Mouse (Mus musculus): ENCODE results near the gene Reep3. TPM values are rescaled to one million over a fixed set of nuclear protein-coding genes. Genes with fewer than 3 reads are reported as not detected.
"Not testable (repeated sequence)": the region's sequence is repeated elsewhere in the genome, so short reads cannot be mapped to it uniquely, and the experiment has no call there.

Reep3 gene
- total RNA-seq, 2 experiments from 2014 or later = 22.2 to 22.5 TPM

GRCm38 (mm10) chr10:67025573-67026236 lies 71.0 kb downstream of the Reep3 start:
- intact Hi-C loops (cut with DNase I) = loop anchor here (2.0 kb wide), 2 partner anchors 21 to 23 kb away; no protein-coding TSS in a partner anchor
- DNase-seq = peak; percentile 79 to 83

- DNase-seq = no peak
- intact Hi-C loops (cut with DNase I) = loop anchor here (2.0 kb wide), 1 partner anchor 20 kb away; no protein-coding TSS in a partner anchor
Measured at GRCm38 (mm10) chr10:67024391-67024790, 72.4 kb downstream of the Reep3 start.

GRCm38 (mm10) chr10:67023092-67023491 lies 73.7 kb downstream of the Reep3 start:
- intact Hi-C loops (cut with DNase I) = no loop called here
- no peak for DNase-seq

GRCm38 (mm10) chr10:67021494-67021893 lies 75.3 kb downstream of the Reep3 start:
- intact Hi-C loops (cut with DNase I) = no loop called here
- DNase-seq = no peak

- intact Hi-C loops (cut with DNase I) = no loop called here
- DNase-seq = no peak
Measured at GRCm38 (mm10) chr10:67018875-67019274, 77.9 kb downstream of the Reep3 start.

GRCm38 (mm10) chr10:67017891-67018290 lies 78.9 kb downstream of the Reep3 start:
- no peak for DNase-seq
- intact Hi-C loops (cut with DNase I) = no loop called here

GRCm38 (mm10) chr10:67017315-67017714 lies 79.4 kb downstream of the Reep3 start:
- DNase-seq = no peak
- intact Hi-C loops (cut with DNase I) = no loop called here

- DNase-seq = no peak
- intact Hi-C loops (cut with DNase I) = no loop called here
Measured at GRCm38 (mm10) chr10:67016615-67017278, 80.0 kb downstream of the Reep3 start.

GRCm38 (mm10) chr10:67014746-67015145 lies 82.0 kb downstream of the Reep3 start:
- no peak for DNase-seq
- intact Hi-C loops (cut with DNase I) = no loop called here

- DNase-seq = no peak
- intact Hi-C loops (cut with DNase I) = no loop called here
Measured at GRCm38 (mm10) chr10:67010521-67010920, 86.2 kb downstream of the Reep3 start.

GRCm38 (mm10) chr10:67004527-67005042 lies 92.2 kb downstream of the Reep3 start:
- intact Hi-C loops (cut with DNase I) = loop anchor here (1.0 to 5.0 kb wide), 7 partner anchors 20 to 278 kb away; partner anchors contain the start of genes Jmjd1c and Reep3
- DNase-seq = peak in 1 of 2 experiments; percentile 43

- intact Hi-C loops (cut with DNase I) = loop anchor here (1.0 to 5.0 kb wide), 7 partner anchors 21 to 278 kb away; partner anchors contain the start of genes Jmjd1c and Reep3
- DNase-seq = peak; percentile 61 to 74
Measured at GRCm38 (mm10) chr10:67003743-67004526, 92.8 kb downstream of the Reep3 start.

- peak; percentile 65 to 78 for DNase-seq
- intact Hi-C loops (cut with DNase I) = loop anchor here (5.0 kb wide), 3 partner anchors 79 to 279 kb away; no protein-coding TSS in a partner anchor
Measured at GRCm38 (mm10) chr10:67003009-67003742, 93.6 kb downstream of the Reep3 start.

- intact Hi-C loops (cut with DNase I) = loop anchor here (5.0 kb wide), 3 partner anchors 80 to 280 kb away; no protein-coding TSS in a partner anchor
Measured at GRCm38 (mm10) chr10:67002207-67003008, 94.3 kb downstream of the Reep3 start.

GRCm38 (mm10) chr10:67000958-67001615 lies 95.7 kb downstream of the Reep3 start:
- intact Hi-C loops (cut with DNase I) = loop anchor here (5.0 kb wide), 3 partner anchors 81 to 281 kb away; no protein-coding TSS in a partner anchor
- not testable (repeated sequence) for DNase-seq

More at GRCm38 (mm10) chr10:67002207-67003008, 94.3 kb downstream of the Reep3 start:
- peak; percentile 84 to 88 for DNase-seq

- no peak for DNase-seq
- intact Hi-C loops (cut with DNase I) = loop anchor here (5.0 kb wide), 3 partner anchors 82 to 282 kb away; no protein-coding TSS in a partner anchor
Measured at GRCm38 (mm10) chr10:67000136-67000535, 96.6 kb downstream of the Reep3 start.

- intact Hi-C loops (cut with DNase I) = no loop called here
- DNase-seq = no peak
Measured at GRCm38 (mm10) chr10:66998770-66999169, 98.0 kb downstream of the Reep3 start.

- DNase-seq = no peak
Measured at GRCm38 (mm10) chr10:66995181-66995580, 101.6 kb downstream of the Reep3 start.

More at GRCm38 (mm10) chr10:66995181-66995580, 101.6 kb downstream of the Reep3 start:
- intact Hi-C loops (cut with DNase I) = no loop called here
